Mouse (Mus musculus) heart, embryonic 12.5 days (tissue): ENCODE measurements around the gene Vpreb2. TPM values are rescaled to one million over a fixed set of nuclear protein-coding genes. Genes with fewer than 3 reads are reported as not detected.
"Not testable (repeated sequence)": the region's sequence is repeated elsewhere in the genome, so short reads cannot be mapped to it uniquely, and the experiment has no call there.

Source experiments
- ATAC-seq: fragments of 200-750 bp; cut with Nextera tagmentation; 2 replicates; pipeline ENCODE4 v1.8.0; 2017; ENCODE audit warnings: moderate TSS enrichment, moderate library complexity; ENCODE audit not compliant: insufficient number of reproducible peaks, low FRiP score
- H3K27ac ChIP-seq: fragments of 300-500 bp; sonication (generic); 2 replicates; pipeline ENCODE4 v1.5.1; 2016; ENCODE audit warnings: mild to moderate bottlenecking, moderate library complexity; ENCODE audit not compliant: poor library complexity, severe bottlenecking
- H3K27me3 ChIP-seq: fragments of 300-500 bp; sonication (generic); replicated peaks from 2 replicates; pipeline ENCODE4 v1.6.1; 2016; ENCODE audit warnings: mild to moderate bottlenecking, moderate library complexity
- H3K36me3 ChIP-seq: fragments of 300-500 bp; sonication (generic); 2 replicates; pipeline ENCODE4 v1.6.1; 2016; ENCODE audit warnings: mild to moderate bottlenecking, moderate library complexity
- H3K4me1 ChIP-seq: fragments of 300-500 bp; sonication (generic); replicated peaks from 2 replicates; pipeline ENCODE4 v1.6.1; 2016; ENCODE audit warnings: mild to moderate bottlenecking
- H3K4me2 ChIP-seq: fragments of 300-500 bp; sonication (generic); 2 replicates; pipeline ENCODE4 v1.6.1; 2016; ENCODE audit warnings: mild to moderate bottlenecking, moderate library complexity
- H3K4me3 ChIP-seq: fragments of 300-500 bp; sonication (generic); 2 replicates; pipeline ENCODE4 v1.5.1; 2016; ENCODE audit warnings: mild to moderate bottlenecking
- H3K9ac ChIP-seq: fragments of 300-500 bp; sonication (generic); 2 replicates; pipeline ENCODE4 v1.6.1; 2016; ENCODE audit warnings: mild to moderate bottlenecking, moderate library complexity
- H3K9me3 ChIP-seq: fragments of 300-500 bp; sonication (generic); replicated peaks from 2 replicates; pipeline ENCODE4 v1.6.1; 2016; ENCODE audit warnings: mild to moderate bottlenecking, moderate library complexity
- WGBS: fragments of 180-500 bp; shearing (Covaris S2); methylation state at CpG from one replicate; pipeline ENCODE4 v1.1.7; 2016; 5-methylcytosine and 5-hydroxymethylcytosine counted together
- polyA plus RNA-seq: library from polyadenylated mRNA; unstranded; fragments of >200 nt; fragmentation: Nextera tagmentation; extraction: Ambion mirVana; gene quantifications from 2 replicates; pipeline ENCODE4 v1.2.1, GENCODE M21; 2016

Gene Vpreb2
- polyA plus RNA-seq, 1 experiment from 2014 or later = not detected

DNA sequence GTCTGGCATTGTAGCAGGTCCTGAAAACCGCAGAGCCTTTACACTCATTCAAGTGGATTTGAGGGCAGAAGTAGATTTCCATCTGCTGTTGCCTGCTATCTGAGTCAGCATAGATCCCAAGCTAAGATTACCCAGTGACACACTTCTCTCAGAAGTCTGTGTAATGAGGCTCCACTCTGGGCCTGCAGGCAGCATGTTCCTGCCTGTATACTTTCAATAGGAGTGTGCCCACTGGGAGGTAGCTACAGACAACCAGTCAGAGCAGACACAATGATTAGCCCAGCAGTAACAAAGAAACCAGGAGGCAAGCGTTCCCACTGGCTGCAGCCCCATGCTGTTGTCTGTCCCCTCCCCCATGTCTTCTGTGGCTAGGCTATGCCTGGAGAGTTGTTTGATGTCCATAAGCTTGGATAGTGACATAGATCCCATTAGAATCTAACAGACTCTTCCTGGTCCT, 30.8 kb upstream of the Vpreb2 start:
- H3K4me2 ChIP-seq = no peak overlapping the region
- H3K27me3 ChIP-seq = no peaks in the 10 kb centered on the region
- H3K9me3 ChIP-seq = no peaks in the 10 kb centered on the region
- WGBS = 40% methylated on average over 2 of the region's 2 CpGs
- H3K4me1 ChIP-seq = no peaks in the 10 kb centered on the region
- no peak overlapping the region for H3K9ac ChIP-seq
- H3K27ac ChIP-seq = no peak overlapping the region
- no peak overlapping the region for H3K4me3 ChIP-seq
- no peak for ATAC-seq
- H3K36me3 ChIP-seq = no peaks in the 10 kb centered on the region

DNA sequence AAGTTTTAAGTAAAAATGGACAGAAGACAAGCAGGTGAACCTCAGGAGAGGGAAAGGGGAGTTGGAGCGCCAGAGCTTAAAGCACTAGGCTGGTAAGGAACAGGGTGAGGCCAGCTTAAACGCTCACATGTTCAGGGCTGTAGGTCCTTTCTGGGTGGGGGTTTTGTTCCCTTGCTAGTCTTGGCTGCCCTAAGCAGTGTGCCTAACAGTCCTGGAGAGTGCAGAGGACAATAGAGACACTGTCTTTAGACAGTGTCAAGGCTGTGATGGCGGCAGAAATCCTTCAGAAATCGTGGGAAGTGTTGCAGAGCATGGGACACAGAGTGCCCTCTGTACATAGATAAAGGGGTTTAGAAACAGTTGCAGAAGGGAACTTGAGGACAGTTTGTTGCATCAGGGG, 30.2 kb upstream of the Vpreb2 start:
- no peaks in the 10 kb centered on the region for H3K9me3 ChIP-seq
- H3K36me3 ChIP-seq = no peaks in the 10 kb centered on the region
- H3K4me1 ChIP-seq = no peaks in the 10 kb centered on the region
- H3K4me3 ChIP-seq = no peak overlapping the region
- H3K27me3 ChIP-seq = no peaks in the 10 kb centered on the region
- WGBS = 58% methylated on average over 4 of the region's 4 CpGs
- no peak overlapping the region for H3K9ac ChIP-seq
- no peak for ATAC-seq
- H3K4me2 ChIP-seq = no peak overlapping the region
- H3K27ac ChIP-seq = no peak overlapping the region

DNA sequence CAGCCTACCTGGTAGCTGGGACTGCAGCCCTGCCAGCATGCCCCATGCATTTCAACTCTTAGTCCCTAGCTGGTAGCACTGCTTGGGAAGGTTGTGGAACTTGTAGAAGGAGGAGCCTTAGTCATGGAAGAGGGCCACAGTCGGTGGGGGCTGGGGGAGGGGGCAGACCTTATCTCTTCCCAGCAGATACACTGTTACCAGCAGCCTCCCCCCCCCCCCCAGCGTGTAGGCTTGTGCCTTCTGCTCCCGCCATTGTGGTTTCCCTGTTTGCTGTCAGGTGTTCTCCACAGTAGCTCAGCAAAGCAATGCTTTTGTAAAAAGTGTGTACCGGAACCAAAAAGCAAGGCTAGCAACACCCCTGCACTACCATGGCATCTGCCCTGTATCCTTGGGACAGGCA, 28.6 kb upstream of the Vpreb2 start:
- no peaks in the 10 kb centered on the region for H3K4me1 ChIP-seq
- 75% methylated on average over 4 of the region's 4 CpGs for WGBS
- H3K27me3 ChIP-seq = no peaks in the 10 kb centered on the region
- H3K9me3 ChIP-seq = peaks cover 5% of the 10 kb centered on the region; the same call in 1 of the 2 replicates
- H3K9ac ChIP-seq = no peak overlapping the region
- no peak overlapping the region for H3K4me3 ChIP-seq
- no peaks in the 10 kb centered on the region for H3K36me3 ChIP-seq
- H3K4me2 ChIP-seq = no peak overlapping the region
- no peak overlapping the region for H3K27ac ChIP-seq
- no peak for ATAC-seq

DNA sequence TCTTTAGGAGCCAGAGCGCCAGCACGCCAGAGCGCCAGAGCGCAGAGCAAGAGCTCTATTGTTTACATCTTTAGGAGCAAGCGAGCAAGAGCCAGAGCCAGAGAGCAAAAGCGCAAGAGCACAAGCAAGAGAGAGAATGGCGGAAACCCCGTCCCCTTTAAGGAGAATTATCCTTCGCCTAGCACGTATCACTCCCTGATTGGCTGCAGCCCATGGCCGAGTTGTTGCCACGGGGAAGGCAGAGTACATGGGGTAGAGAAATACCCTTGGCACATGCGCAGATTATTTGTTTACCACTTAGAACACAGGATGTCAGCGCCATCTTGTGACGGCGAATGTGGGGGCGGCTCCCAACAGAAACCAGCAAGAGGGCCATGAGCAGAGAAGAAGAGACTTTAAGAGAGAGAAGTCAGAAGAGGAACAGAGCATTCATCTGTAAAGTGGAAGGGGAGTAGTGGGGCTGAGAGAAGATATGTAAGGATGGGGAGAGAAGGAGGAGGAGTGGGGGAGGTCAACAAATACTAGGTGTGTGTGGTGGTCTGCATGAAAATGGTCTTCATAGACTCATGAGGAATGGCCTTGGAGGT, 24.1 kb upstream of the Vpreb2 start:
- 88% methylated on average over 17 of the region's 17 CpGs for WGBS
- not testable (repeated sequence) for H3K4me1 ChIP-seq, H3K9ac ChIP-seq, H3K4me2 ChIP-seq, H3K36me3 ChIP-seq, H3K4me3 ChIP-seq, H3K27me3 ChIP-seq, H3K9me3 ChIP-seq, ATAC-seq, H3K27ac ChIP-seq

DNA sequence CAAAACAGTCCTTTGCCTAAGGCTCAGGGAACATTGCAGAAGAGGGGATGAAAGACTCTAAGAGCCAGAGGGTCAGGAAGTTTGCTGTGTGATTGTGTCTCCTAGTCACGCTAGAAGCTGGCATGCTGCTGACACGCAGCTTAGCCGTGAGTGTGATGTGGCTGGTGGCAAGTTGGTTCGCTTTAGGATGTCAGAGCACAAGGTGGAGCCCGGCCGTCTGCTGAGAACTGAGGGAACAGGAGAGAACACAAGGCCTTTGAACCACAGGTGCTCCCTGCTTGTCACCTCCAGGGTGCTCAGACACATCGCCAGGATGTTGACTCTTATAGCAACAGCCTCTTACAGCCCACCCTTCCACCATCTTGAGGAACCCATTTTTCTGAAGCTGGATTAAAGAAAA, 18.1 kb upstream of the Vpreb2 start:
- no peak for ATAC-seq
- Histone ChIP-seq H3K4me1 (no peaks in the 10 kb centered on the region), H3K9ac (no peak overlapping the region), H3K9me3 (no peaks in the 10 kb centered on the region), H3K4me3 (no peak overlapping the region), H3K4me2 (no peak overlapping the region), H3K27ac (no peak overlapping the region), H3K36me3 (no peaks in the 10 kb centered on the region), H3K27me3 (no peaks in the 10 kb centered on the region)
- 73% methylated on average over 7 of the region's 7 CpGs for WGBS

DNA sequence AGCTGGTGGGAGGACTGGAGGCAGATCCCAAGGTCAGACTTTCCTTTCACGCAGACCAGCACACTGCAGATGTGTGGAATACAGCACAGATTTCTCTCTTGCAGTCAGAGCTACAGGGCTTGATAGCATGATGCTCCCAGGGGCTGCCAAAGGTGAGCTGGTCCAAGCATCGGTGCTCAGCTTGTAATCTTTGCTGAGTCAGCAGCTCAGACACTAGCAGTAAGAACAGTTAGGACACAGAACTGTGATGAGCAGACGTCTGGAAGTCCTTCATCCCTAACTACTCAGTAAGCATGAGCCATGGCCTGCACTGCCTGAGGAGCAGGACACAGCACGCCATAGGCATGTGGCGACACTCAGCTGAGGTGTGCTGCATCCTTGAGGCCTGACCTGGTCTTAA, 8.4 kb upstream of the Vpreb2 start:
- 68% methylated on average over 5 of the region's 5 CpGs for WGBS
- Histone ChIP-seq H3K4me1 (no peaks in the 10 kb centered on the region), H3K9ac (no peak overlapping the region), H3K27ac (no peak overlapping the region), H3K4me2 (no peak overlapping the region), H3K4me3 (no peak overlapping the region), H3K9me3 (no peaks in the 10 kb centered on the region), H3K36me3 (no peaks in the 10 kb centered on the region), H3K27me3 (no peaks in the 10 kb centered on the region)
- ATAC-seq = no peak

DNA sequence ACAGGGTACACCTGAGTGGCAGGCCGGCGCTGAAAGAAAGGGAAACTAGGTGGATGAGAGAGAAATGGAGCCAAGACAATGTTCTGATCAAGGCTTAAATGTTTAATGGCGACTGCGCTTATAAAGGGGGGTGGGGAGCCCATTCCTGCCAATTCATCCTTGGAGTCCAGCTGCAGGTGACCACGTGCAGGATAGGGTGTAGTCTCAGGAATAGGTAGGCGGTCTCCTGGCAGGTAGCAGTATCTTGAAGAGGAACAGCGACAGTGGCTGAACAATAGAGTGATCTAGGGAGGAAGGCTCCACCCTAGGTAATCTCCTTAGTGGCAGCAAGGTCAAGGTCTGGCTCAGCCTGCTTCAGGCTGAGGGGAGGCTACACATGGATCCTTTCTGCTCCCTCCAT, 2.4 kb upstream of the Vpreb2 start:
- H3K27me3 ChIP-seq, H3K4me3 ChIP-seq, H3K27ac ChIP-seq, ATAC-seq, H3K4me1 ChIP-seq, H3K9me3 ChIP-seq, H3K4me2 ChIP-seq, H3K9ac ChIP-seq, H3K36me3 ChIP-seq: not testable (repeated sequence)
- WGBS = 63% methylated on average over 7 of the region's 7 CpGs

DNA sequence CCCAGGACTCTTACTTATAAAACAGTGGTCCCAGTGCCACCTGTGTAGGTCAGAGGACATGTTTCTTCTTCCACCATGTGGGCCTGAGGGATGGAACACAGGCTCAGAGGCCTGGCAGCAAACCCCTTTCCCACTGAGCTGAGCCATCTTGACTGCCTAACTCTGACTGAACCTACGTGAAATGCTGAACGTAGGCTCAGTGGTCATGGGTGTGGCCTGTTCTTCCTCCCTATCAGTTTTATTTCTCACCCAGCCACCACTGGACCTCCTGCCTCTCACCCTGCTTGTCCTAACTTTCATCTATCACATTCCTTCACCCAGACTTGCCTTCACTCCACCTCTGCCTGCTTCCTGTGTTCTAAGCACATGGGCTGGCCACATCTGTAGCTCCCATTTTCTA, 3.0 kb downstream of the Vpreb2 start:
- Histone ChIP-seq H3K9me3 (no peaks in the 10 kb centered on the region), H3K4me2 (no peak overlapping the region), H3K27ac (no peak overlapping the region), H3K27me3 (peaks cover 13% of the 10 kb centered on the region; the same call in 1 of the 2 replicates), H3K4me3 (no peak overlapping the region), H3K36me3 (no peaks in the 10 kb centered on the region), H3K4me1 (peaks cover 5% of the 10 kb centered on the region; the same call in 1 of the 2 replicates), H3K9ac (no peak overlapping the region)
- 73% methylated on average over 2 of the region's 2 CpGs for WGBS
- ATAC-seq = no peak

DNA sequence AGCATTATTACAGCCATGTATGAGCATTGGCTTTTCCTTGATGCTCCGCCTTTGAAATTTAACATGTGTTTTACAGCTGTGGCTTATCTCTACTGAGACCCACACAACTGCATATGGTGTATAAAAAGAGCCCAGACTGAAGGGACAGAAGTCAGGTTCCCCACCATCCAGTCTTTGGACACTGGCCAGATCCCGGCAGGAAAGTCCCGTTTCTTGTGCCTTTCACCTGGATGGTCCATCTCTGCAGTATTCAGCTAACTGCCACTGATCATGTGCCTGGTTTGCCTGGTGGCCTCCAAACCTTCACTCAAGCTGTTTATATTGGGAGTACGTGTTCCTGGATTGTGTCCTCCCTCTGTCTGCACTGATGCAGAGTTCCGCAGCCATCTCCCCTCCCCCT, 4.0 kb downstream of the Vpreb2 start:
- Histone ChIP-seq H3K36me3 (no peaks in the 10 kb centered on the region), H3K4me3 (no peak overlapping the region), H3K9ac (no peak overlapping the region), H3K27ac (no peak overlapping the region), H3K9me3 (0 out of 2 replicates have a peak, but pooled peaks cover under 1% of the 10 kb centered on the region), H3K4me2 (no peak overlapping the region), H3K4me1 (peaks cover 5% of the 10 kb centered on the region; the same call in 1 of the 2 replicates), H3K27me3 (peaks cover 6% of the 10 kb centered on the region; the same call in 1 of the 2 replicates)
- no peak for ATAC-seq
- 56% methylated on average over 5 of the region's 5 CpGs for WGBS

DNA sequence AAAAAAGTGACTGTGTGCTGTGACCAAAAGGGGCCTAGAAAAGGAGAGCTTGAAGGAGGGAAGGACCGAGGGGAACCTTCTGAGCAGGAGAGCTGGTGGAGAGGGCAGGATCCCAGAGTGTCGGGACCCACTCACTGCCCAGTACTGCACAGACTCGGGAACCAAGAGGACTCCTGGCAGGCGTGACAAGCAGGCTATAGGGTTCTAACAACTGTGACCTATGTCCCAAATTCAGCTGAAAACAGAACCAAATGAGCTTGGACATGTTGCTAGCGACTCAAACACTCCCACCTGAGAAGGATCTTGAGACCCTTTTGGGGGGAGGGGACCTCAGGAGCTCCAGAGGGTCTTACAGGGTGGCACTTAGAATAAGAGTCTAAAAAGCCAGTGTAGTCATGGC, 4.8 kb downstream of the Vpreb2 start:
- no peak overlapping the region for H3K4me2 ChIP-seq
- ATAC-seq = no peak
- peaks cover 5% of the 10 kb centered on the region; the same call in 1 of the 2 replicates for H3K4me1 ChIP-seq
- H3K36me3 ChIP-seq = no peaks in the 10 kb centered on the region
- WGBS = 60% methylated on average over 5 of the region's 5 CpGs
- H3K27ac ChIP-seq = no peak overlapping the region
- H3K4me3 ChIP-seq = no peak overlapping the region
- 0 out of 2 replicates have a peak, but pooled peaks cover 5% of the 10 kb centered on the region for H3K27me3 ChIP-seq
- H3K9me3 ChIP-seq = peaks cover 9% of the 10 kb centered on the region
- no peak overlapping the region for H3K9ac ChIP-seq

DNA sequence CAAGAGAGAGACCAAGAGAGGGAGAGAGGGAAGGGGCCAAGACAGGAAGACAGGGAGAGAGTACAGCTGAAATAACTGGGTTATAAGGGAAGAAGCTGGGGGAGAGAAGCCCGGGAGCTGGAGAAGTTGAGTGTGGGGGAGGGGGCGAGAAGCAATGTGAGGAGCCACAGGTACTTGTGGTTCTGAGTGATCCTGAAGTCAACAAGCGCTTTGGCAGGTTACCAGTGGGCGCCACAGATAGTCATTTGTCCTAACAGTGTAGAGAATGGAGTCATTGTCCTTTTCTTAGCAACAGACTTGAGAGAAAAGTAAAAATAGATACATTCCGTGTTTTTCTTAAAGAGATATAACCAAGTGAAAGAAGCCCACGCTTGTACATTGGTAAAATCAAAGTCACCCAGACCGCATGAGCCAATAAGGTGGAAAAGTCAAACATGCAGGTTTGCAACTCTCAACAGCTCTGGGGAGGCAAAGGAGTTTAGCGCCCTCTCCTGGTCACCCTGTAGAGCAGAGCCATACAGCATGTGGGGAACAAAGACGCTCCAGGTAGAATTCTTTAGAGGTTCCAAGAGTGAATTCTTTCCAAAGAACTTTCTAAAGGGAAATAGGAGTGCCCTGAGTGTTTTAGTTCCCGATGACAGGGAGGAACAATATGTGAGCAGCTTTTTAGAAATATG, 6.4 kb downstream of the Vpreb2 start:
- no peak overlapping the region; the same call in 1 of the 2 replicates for H3K9ac ChIP-seq
- H3K4me2 ChIP-seq = no peak overlapping the region
- H3K36me3 ChIP-seq = no peaks in the 10 kb centered on the region
- H3K27me3 ChIP-seq = 0 out of 2 replicates have a peak, but pooled peaks cover 5% of the 10 kb centered on the region
- ATAC-seq = no peak; the same call in 1 of the 2 replicates
- 56% methylated on average over 10 of the region's 10 CpGs for WGBS
- no peak overlapping the region for H3K27ac ChIP-seq
- H3K9me3 ChIP-seq = peaks cover 20% of the 10 kb centered on the region
- H3K4me3 ChIP-seq = no peak overlapping the region
- H3K4me1 ChIP-seq = peaks cover 5% of the 10 kb centered on the region; the same call in 1 of the 2 replicates
